Mouse (Mus musculus) lung, postnatal 0 days (tissue): ENCODE measurements around the gene Zic3. TPM values are rescaled to one million over a fixed set of nuclear protein-coding genes. Genes with fewer than 3 reads are reported as not detected.

Source experiments
- ATAC-seq: fragments of 200-750 bp; cut with Nextera tagmentation; 2 replicates; pipeline ENCODE4 v1.8.0; 2017; ENCODE audit warnings: moderate library complexity
- DNase-seq: peaks from one replicate; pipeline ENCODE4 v3.0.0-alpha.2; 2016; ENCODE audit warnings: low spot score
- H3K27ac ChIP-seq: fragments of 300-500 bp; sonication (generic); 2 replicates; pipeline ENCODE4 v1.5.1; 2014; ENCODE audit warnings: antibody characterized with exemption, mild to moderate bottlenecking, low read length, mixed read lengths
- H3K27me3 ChIP-seq: fragments of 300-500 bp; sonication (generic); replicated peaks from 2 replicates; pipeline ENCODE4 v1.6.1; 2014; ENCODE audit warnings: low read length, mixed read lengths; ENCODE audit not compliant: insufficient read depth
- H3K36me3 ChIP-seq: fragments of 300-500 bp; sonication (generic); 2 replicates; pipeline ENCODE4 v1.6.1; 2014; ENCODE audit warnings: low read length, mixed read lengths; ENCODE audit not compliant: insufficient read depth
- H3K4me1 ChIP-seq: fragments of 300-500 bp; sonication (generic); 2 replicates; pipeline ENCODE4 v1.6.1; 2014; ENCODE audit warnings: antibody characterized with exemption, low read depth, low read length, mixed read lengths; ENCODE audit not compliant: insufficient read depth
- H3K4me2 ChIP-seq: fragments of 300-500 bp; sonication (generic); replicated peaks from 2 replicates; pipeline ENCODE4 v1.6.1; 2014; ENCODE audit warnings: low read depth, mild to moderate bottlenecking, low read length, moderate library complexity, mixed read lengths
- H3K4me3 ChIP-seq: fragments of 300-500 bp; sonication (generic); 2 replicates; pipeline ENCODE4 v1.5.1; 2014; ENCODE audit warnings: low read depth, low read length
- H3K9ac ChIP-seq: fragments of 300-500 bp; sonication (generic); replicated peaks from 2 replicates; pipeline ENCODE4 v1.6.1; 2014; ENCODE audit warnings: low read depth, mild to moderate bottlenecking
- H3K9me3 ChIP-seq: fragments of 300-500 bp; sonication (generic); 2 replicates; pipeline ENCODE4 v1.6.1; 2016; ENCODE audit warnings: low read length, mixed read lengths
- CTCF ChIP-seq: IDR thresholded peaks from 2 replicates; pipeline ENCODE4 v1.5.1; 2016; ENCODE audit warnings: antibody characterized with exemption, mild to moderate bottlenecking
- EP300 ChIP-seq: IDR thresholded peaks from 2 replicates; pipeline ENCODE4 v1.6.1; 2016; ENCODE audit warnings: antibody characterized with exemption, mild to moderate bottlenecking, control low read depth
- WGBS: fragments of 180-500 bp; shearing (Covaris S2); extraction: QIAGEN DNeasy Blood & Tissue Kit; methylation state at CpG from one replicate; pipeline ENCODE4 v1.1.7; 2014; 5-methylcytosine and 5-hydroxymethylcytosine counted together
- polyA plus RNA-seq: library from polyadenylated mRNA; unstranded; fragments of >200 nt; fragmentation: Nextera tagmentation; extraction: Ambion mirVana; gene quantifications from 2 replicates; pipeline ENCODE4 v1.2.1, GENCODE M21; 2015

The Zic3 gene
- polyA plus RNA-seq, 1 experiment from 2014 or later, result not detected

GRCm38 (mm10) chrX:58015336-58015945, 7.1 kb upstream of the Zic3 start:
- Histone ChIP-seq H3K27me3 (peaks cover 6% of the 10 kb centered on the region; the same call in 1 of the 2 replicates), H3K36me3 (no peaks in the 10 kb centered on the region), H3K9me3 (no peaks in the 10 kb centered on the region), H3K9ac (no peak overlapping the region), H3K4me1 (no peaks in the 10 kb centered on the region), H3K4me2 (no peak overlapping the region), H3K27ac (no peak overlapping the region), H3K4me3 (no peak overlapping the region)
- DNase-seq (no peak), ATAC-seq (no peak)
- WGBS, result 12% methylated on average over 29 of the region's 29 CpGs
- TF ChIP-seq EP300 (no peak), CTCF (no peak)

- ATAC-seq, result no peak
- H3K36me3 ChIP-seq, result no peaks in the 10 kb centered on the region
- H3K4me3 ChIP-seq, result no peak overlapping the region
- H3K4me1 ChIP-seq, result no peaks in the 10 kb centered on the region
- 14% methylated on average over 24 of the region's 24 CpGs for WGBS
- no peak overlapping the region for H3K27ac ChIP-seq
- DNase-seq, result no peak
- no peaks in the 10 kb centered on the region for H3K9me3 ChIP-seq
- H3K9ac ChIP-seq, result no peak overlapping the region
- no peak overlapping the region for H3K4me2 ChIP-seq
- peaks cover 6% of the 10 kb centered on the region; the same call in 1 of the 2 replicates for H3K27me3 ChIP-seq
- no peak for TF ChIP-seq CTCF
- no peak for TF ChIP-seq EP300
These were observed 3.8 kb upstream of the Zic3 start for GRCm38 (mm10) chrX:58018720-58019119.

GRCm38 (mm10) chrX:58019257-58019953, 3.1 kb upstream of the Zic3 start:
- peak overlapping the region; percentile 25; the same call in 1 of the 2 replicates for H3K4me2 ChIP-seq
- 10% methylated on average over 25 of the region's 33 CpGs for WGBS
- no peaks in the 10 kb centered on the region for H3K4me1 ChIP-seq
- H3K36me3 ChIP-seq, result no peaks in the 10 kb centered on the region
- H3K27ac ChIP-seq, result no peak overlapping the region
- H3K4me3 ChIP-seq, result peak overlapping the region; percentile 15
- no peaks in the 10 kb centered on the region for H3K9me3 ChIP-seq
- H3K27me3 ChIP-seq, result peaks cover 6% of the 10 kb centered on the region; the same call in 1 of the 2 replicates
- ATAC-seq (no peak), DNase-seq (no peak)
- TF ChIP-seq CTCF (no peak), EP300 (no peak)
- H3K9ac ChIP-seq, result no peak overlapping the region

- 9% methylated on average over 9 of the region's 9 CpGs for WGBS
- H3K27ac ChIP-seq, result no peak overlapping the region
- no peak for ATAC-seq
- no peak for TF ChIP-seq CTCF
- no peak for TF ChIP-seq EP300
- H3K4me1 ChIP-seq, result no peaks in the 10 kb centered on the region
- no peak for DNase-seq
- H3K9ac ChIP-seq, result no peak overlapping the region
- H3K27me3 ChIP-seq, result peaks cover 8% of the 10 kb centered on the region
- H3K36me3 ChIP-seq, result no peaks in the 10 kb centered on the region
- no peaks in the 10 kb centered on the region for H3K9me3 ChIP-seq
- no peak overlapping the region for H3K4me3 ChIP-seq
- no peak overlapping the region for H3K4me2 ChIP-seq
These were observed 5.1 kb downstream of the Zic3 start for GRCm38 (mm10) chrX:58027631-58028030.

GRCm38 (mm10) chrX:58028082-58028481, 5.6 kb downstream of the Zic3 start:
- DNase-seq, result no peak
- TF ChIP-seq CTCF, result no peak
- TF ChIP-seq EP300, result no peak
- 8% methylated on average over 16 of the region's 16 CpGs for WGBS
- H3K27ac ChIP-seq, result no peak overlapping the region
- H3K27me3 ChIP-seq, result peaks cover 8% of the 10 kb centered on the region
- H3K4me2 ChIP-seq, result no peak overlapping the region
- H3K9me3 ChIP-seq, result no peaks in the 10 kb centered on the region
- H3K9ac ChIP-seq, result no peak overlapping the region
- no peaks in the 10 kb centered on the region for H3K4me1 ChIP-seq
- no peaks in the 10 kb centered on the region for H3K36me3 ChIP-seq
- H3K4me3 ChIP-seq, result no peak overlapping the region
- no peak for ATAC-seq

- peaks cover 8% of the 10 kb centered on the region for H3K27me3 ChIP-seq
- no peaks in the 10 kb centered on the region for H3K9me3 ChIP-seq
- no peak for TF ChIP-seq CTCF
- no peak for TF ChIP-seq EP300
- 17% methylated on average over 8 of the region's 8 CpGs for WGBS
- DNase-seq, result no peak
- no peaks in the 10 kb centered on the region for H3K4me1 ChIP-seq
- H3K4me3 ChIP-seq, result no peak overlapping the region
- H3K9ac ChIP-seq, result no peak overlapping the region
- no peak for ATAC-seq
- H3K4me2 ChIP-seq, result no peak overlapping the region
- H3K27ac ChIP-seq, result no peak overlapping the region
- H3K36me3 ChIP-seq, result no peaks in the 10 kb centered on the region
These were observed 6.4 kb downstream of the Zic3 start for GRCm38 (mm10) chrX:58028858-58029257.
